Mouse (Mus musculus) layer of hippocampus, postnatal 25 days (tissue): Measurements from ENCODE around the gene Olfr811. TPM values are rescaled to one million over a fixed set of nuclear protein-coding genes. Genes with fewer than 3 reads are reported as not detected.

Source experiments
- DNase-seq, 2 experiments: peaks; one replicate each; pipeline ENCODE4 v3.0.0; 2022; ENCODE audit warnings: mixed read lengths in 2 of 2, low spot score in 1 of 2; ENCODE audit errors: extremely low spot score in 1 of 2
- total RNA-seq, 2 experiments: library from RNA; stranded (reverse); gene quantifications; 2 replicates each; pipeline ENCODE4 v1.2.3; 2021

The Olfr811 gene
- total RNA-seq = not detected

- no peak for DNase-seq
These were observed at the start of gene Olfr811 for GRCm38 (mm10) chr10:129804296-129804695. Olfr811 (minus strand) TSS chr10:129804396.

DNA sequence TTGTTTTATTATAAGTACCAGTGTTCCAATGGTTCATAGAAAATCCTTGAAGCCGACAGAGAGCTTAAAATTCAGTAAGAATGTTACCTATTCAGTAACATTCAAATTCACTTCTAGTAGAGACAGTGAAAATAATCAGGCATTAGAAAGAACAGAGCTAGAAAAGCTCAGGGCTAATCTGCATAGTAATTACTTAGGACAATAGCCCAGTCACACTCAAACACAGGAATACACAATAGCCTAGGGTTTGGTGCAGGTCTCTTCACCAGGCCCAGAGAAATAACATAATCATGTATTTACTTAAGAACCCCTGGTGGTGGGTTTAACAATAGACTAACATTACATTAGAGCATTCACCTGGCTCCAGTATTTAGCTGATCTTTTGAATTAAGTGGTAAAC lies 43.1 kb upstream of the Olfr811 start:
- DNase-seq = no peak

- DNase-seq = no peak
These were observed 41.8 kb upstream of the Olfr811 start, which contains the start of gene Olfr812 for GRCm38 (mm10) chr10:129845994-129846393. Olfr812 (minus strand) TSS chr10:129846094.

DNA sequence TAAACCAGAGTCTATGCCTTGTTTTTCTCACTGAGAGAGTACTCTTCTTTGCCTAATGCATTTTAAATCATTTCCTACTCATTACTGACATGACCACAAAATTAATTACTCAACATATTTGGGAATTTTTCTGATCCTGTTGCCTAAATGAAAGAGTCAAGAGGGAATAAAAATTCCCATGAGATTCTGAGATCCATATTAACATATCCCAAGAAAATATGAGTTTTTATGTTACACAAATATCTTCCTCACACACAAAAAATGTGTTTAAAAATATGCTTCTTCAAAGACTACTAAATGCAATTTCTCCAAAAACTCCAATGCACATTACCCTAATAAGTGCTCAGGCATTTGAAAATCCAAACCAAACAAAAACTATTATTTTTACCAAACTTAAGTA lies 9.4 kb downstream of the Olfr811 start, which contains the start of gene Olfr810:
Olfr810 (minus strand) TSS at position 101 of the 400 bp plus-strand sequence.
- DNase-seq = no peak

DNA sequence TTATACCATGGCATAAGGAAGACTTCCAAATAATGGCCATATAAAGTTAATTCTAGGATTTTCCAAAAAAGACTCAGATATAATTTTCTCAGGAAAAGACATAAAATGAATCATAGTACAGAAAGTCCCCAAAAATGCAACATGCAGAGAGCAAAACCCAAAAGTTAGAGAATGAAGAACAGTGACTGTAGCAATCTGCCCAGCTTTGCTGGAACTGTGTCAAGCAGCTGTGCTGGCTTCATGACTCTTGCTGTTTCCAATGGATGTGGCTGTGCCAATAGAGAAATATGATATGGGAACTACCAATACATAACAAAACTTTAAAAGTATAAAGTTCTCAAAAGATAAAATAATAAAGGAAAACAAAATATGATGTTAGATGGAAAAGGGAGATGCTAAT lies 26.1 kb downstream of the Olfr811 start:
- DNase-seq = no peak

GRCm38 (mm10) chr10:129774338-129774737 lies 29.9 kb downstream of the Olfr811 start, which contains the start of gene Olfr809:
Olfr809 (plus strand) TSS chr10:129774638.
- DNase-seq = no peak

DNA sequence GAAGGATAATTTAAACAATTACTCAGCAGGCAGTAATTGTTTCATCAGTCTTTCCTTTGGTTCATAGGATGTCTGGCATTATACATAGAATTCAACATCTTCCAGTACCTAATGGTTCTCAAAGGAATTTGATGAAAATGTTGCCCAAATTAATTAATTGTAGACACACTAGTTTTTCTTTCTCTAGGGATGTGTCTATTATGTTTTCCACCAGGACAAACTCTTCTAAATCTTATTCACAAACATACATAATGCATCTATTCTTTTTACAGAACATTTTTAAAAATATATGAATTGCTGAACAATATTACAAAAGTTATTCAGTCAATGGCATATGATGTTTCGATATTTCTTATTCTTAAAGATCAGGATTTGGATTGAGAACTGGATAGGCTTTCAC lies 39.0 kb downstream of the Olfr811 start, which contains the start of gene Olfr808:
Olfr808 (plus strand) TSS at position 301 of the 400 bp plus-strand sequence.
- DNase-seq = no peak

GRCm38 (mm10) chr10:129757693-129758092 lies 46.5 kb downstream of the Olfr811 start, which contains the start of gene Olfr807:
Olfr807 (minus strand) TSS chr10:129757793.
- DNase-seq = no peak

Other genes with a start within 250 kb of the Olfr811 start
- gene Olfr794, start 236.7 kb downstream of the Olfr811 start, total RNA-seq = not detected
- not detected for gene Olfr796, start 191.8 kb downstream of the Olfr811 start, total RNA-seq
- gene Olfr798, start 176.5 kb downstream of the Olfr811 start, total RNA-seq = not detected
- not detected for gene Olfr799, start 166.9 kb downstream of the Olfr811 start, total RNA-seq
- not detected for gene Olfr800, start 146.7 kb downstream of the Olfr811 start, total RNA-seq
- not detected for gene Olfr801, start 130.5 kb downstream of the Olfr811 start, total RNA-seq
- not detected for gene Olfr802, start 116.2 kb downstream of the Olfr811 start, total RNA-seq
- gene Olfr803, start 110.1 kb downstream of the Olfr811 start, total RNA-seq = not detected
- not detected for gene Olfr804, start 101.2 kb downstream of the Olfr811 start, total RNA-seq
- not detected for gene Olfr805, start 75.0 kb downstream of the Olfr811 start, total RNA-seq
- gene Olfr806, start 62.5 kb downstream of the Olfr811 start, total RNA-seq = not detected
- gene Olfr807, start 46.6 kb downstream of the Olfr811 start, total RNA-seq = not detected
- not detected for gene Olfr808, start 38.9 kb downstream of the Olfr811 start, total RNA-seq
- not detected for gene Olfr809, start 29.8 kb downstream of the Olfr811 start, total RNA-seq
- gene Olfr810, start 9.5 kb downstream of the Olfr811 start, total RNA-seq = not detected
- gene Olfr812, start 41.7 kb upstream of the Olfr811 start, total RNA-seq = not detected
- gene Olfr813, start 51.0 kb upstream of the Olfr811 start, total RNA-seq = not detected
- gene Olfr814, start 75.5 kb upstream of the Olfr811 start, total RNA-seq = not detected
- not detected for gene Olfr815, start 101.5 kb upstream of the Olfr811 start, total RNA-seq
- gene Olfr816, start 111.2 kb upstream of the Olfr811 start, total RNA-seq = not detected
- not detected for gene Olfr818, start 144.7 kb upstream of the Olfr811 start, total RNA-seq
- gene Olfr819, start 162.9 kb upstream of the Olfr811 start, total RNA-seq = not detected
- gene Olfr247, start 171.7 kb upstream of the Olfr811 start, total RNA-seq = not detected
- not detected for gene Gm10310, start 180.7 kb upstream of the Olfr811 start, total RNA-seq
- not detected for gene Olfr820, start 208.2 kb upstream of the Olfr811 start, total RNA-seq
- not detected for gene Olfr821, start 226.0 kb upstream of the Olfr811 start, total RNA-seq